Mouse (Mus musculus) adrenal gland, postnatal 0 days (tissue): ENCODE data around the gene Cxcl14. TPM values are rescaled to one million over a fixed set of nuclear protein-coding genes. Genes with fewer than 3 reads are reported as not detected.

Source experiments
- polyA plus RNA-seq: library from polyadenylated mRNA; unstranded; fragments of >200 nt; fragmentation: Nextera tagmentation; extraction: Ambion mirVana; gene quantifications from 2 replicates; pipeline ENCODE4 v1.2.1, GENCODE M21; 2015

Gene Cxcl14
- 19.2 and 44.1 TPM in 2 replicates for polyA plus RNA-seq

GRCm38 (mm10) chr13:56295943-56296658 is at the start of gene Cxcl14:
Gene Cxcl14, minus strand, starts transcription at chr13:56296551.

GRCm38 (mm10) chr13:56251924-56252619 is 44.3 kb downstream of the Cxcl14 start, which contains the start of gene Neurog1:
Gene Neurog1, minus strand, starts transcription at chr13:56252163.

Other genes starting within 250 kb of the Cxcl14 start
- gene H2afy, start 160.2 kb downstream of the Cxcl14 start, polyA plus RNA-seq: 123 and 151 TPM in 2 replicates
- gene Tifab, start 117.7 kb downstream of the Cxcl14 start, polyA plus RNA-seq: 1.7 and 1.9 TPM in 2 replicates
- not detected in 2 replicates for gene Neurog1, start 44.4 kb downstream of the Cxcl14 start, polyA plus RNA-seq
- not detected in 2 replicates for gene Gm3045, start 130.0 kb upstream of the Cxcl14 start, polyA plus RNA-seq
- gene Slc25a48, start 141.8 kb upstream of the Cxcl14 start, polyA plus RNA-seq: 0.11 TPM in 1 of 2 replicates, not detected in the other
- not detected in 2 replicates for gene Il9, start 185.7 kb upstream of the Cxcl14 start, polyA plus RNA-seq
- 2.5 and 6.0 TPM in 2 replicates for gene Fbxl21, start 225.9 kb upstream of the Cxcl14 start, polyA plus RNA-seq